Mouse (Mus musculus) erythroblast, embryonic 14.5 days (primary cell): ENCODE measurements at regions not wholly inside any gene's neighbourhood (a gene's known extent, or its start where the extent isn't known, plus 50 kb on each side); places are given as distances from the start of the nearest gene placed in this dataset.

Experiments
- GATA1 ChIP-seq: IDR thresholded peaks from 2 replicates; pipeline ENCODE4 v1.6.1; 2012; ENCODE audit warnings: low read length, inconsistent platforms, mixed read lengths
- TAL1 ChIP-seq: IDR thresholded peaks from 3 replicates; pipeline ENCODE4 v1.6.1; 2012; ENCODE audit warnings: low read length, inconsistent platforms, mixed read lengths

DNA sequence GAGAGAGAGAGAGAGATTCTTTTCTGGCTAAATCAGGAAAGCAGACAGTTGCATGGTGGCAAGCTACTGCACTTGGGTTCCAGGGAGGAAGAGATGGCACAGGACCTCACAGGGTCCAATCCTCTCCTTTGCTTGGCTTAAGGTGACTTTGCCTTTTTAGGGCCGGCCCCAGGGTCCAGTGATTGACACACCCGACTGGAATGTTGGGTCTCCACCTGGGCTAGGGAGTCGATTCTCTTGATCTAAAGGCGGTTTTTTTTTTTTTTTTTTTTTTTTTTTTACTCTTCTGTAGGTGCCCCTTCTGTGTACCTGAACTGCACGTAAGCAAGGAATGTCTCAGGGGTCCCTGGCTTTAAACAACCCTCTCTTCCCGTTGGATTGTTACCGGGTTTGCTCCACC is 131.4 kb downstream of the Enc1 start:
- no peak for TF ChIP-seq GATA1
- TF ChIP-seq TAL1, result no peak
